Mouse (Mus musculus): ENCODE results near the gene Pifo. TPM values are rescaled to one million over a fixed set of nuclear protein-coding genes. Genes with fewer than 3 reads are reported as not detected.

Pifo gene
- total RNA-seq (2023): not detected in 2 replicates

GRCm38 (mm10) chr3:106014546-106014945 is at the start of gene Pifo:
Gene Pifo, minus strand, starts transcription at chr3:106014646.

DNA sequence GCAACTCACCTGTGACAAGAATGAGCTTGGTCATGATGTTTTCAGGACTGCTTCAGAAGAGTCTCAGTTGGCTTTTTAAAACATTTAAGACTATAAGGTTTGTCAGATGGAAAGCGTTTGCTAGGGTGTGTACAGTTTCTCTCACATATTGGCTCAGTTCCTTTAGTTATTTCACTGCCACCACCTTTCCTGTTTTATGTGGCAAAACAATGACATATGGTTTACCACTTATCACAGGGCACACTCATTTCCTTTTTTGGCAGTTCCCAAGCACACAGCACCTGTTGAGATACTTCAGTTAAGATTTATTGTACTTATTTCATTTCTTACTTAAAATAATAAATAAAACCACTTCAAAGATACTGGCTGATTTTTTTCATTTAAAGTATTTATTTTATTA is 18.3 kb upstream of the Pifo start, which contains the start of gene Chil5:
TSS of gene Chil5 (minus strand) at position 34 of the 400 bp plus-strand sequence.

GRCm38 (mm10) chr3:105973411-105973810 is 41.0 kb downstream of the Pifo start, which contains the start of gene Ovgp1:
Gene Ovgp1, plus strand, starts transcription at chr3:105973711.

GRCm38 (mm10) chr3:105959999-105960398 is 54.4 kb downstream of the Pifo start, which contains the start of gene Atp5f1:
Gene Atp5f1, minus strand, starts transcription at chr3:105960099.

GRCm38 (mm10) chr3:105958974-105959580 is 55.4 kb downstream of the Pifo start, which contains the start of gene Wdr77:
Gene Wdr77, plus strand, starts transcription at chr3:105959369.

Other genes starting within 250 kb of the Pifo start
- 114 and 140 TPM in 2 replicates for gene Rap1a, start 213.3 kb downstream of the Pifo start, total RNA-seq (2023)
- gene Adora3, start 143.8 kb downstream of the Pifo start, total RNA-seq (2023): 1.7 and 2.8 TPM in 2 replicates
- gene Tmigd3, start 143.7 kb downstream of the Pifo start, total RNA-seq (2023): 0.57 and 0.82 TPM in 2 replicates
- gene I830077J02Rik, start 82.0 kb downstream of the Pifo start, total RNA-seq (2023): 66.2 and 82.4 TPM in 2 replicates
- 31.5 and 34.4 TPM in 2 replicates for gene Wdr77, start 55.3 kb downstream of the Pifo start, total RNA-seq (2023)
- gene Atp5f1, start 54.5 kb downstream of the Pifo start, total RNA-seq (2023): 129 and 139 TPM in 2 replicates
- 4.4 and 5.9 TPM in 2 replicates for gene Ovgp1, start 40.9 kb downstream of the Pifo start, total RNA-seq (2023)
- gene Chil5, start 18.2 kb upstream of the Pifo start, total RNA-seq (2023): 16.0 and 21.9 TPM in 2 replicates
- gene Chia1, start 98.6 kb upstream of the Pifo start, total RNA-seq (2023): not detected in 2 replicates
- 3,123 and 3,530 TPM in 2 replicates for gene Chil3, start 152.9 kb upstream of the Pifo start, total RNA-seq (2023)
- gene Chil4, start 204.9 kb upstream of the Pifo start, total RNA-seq (2023): 1.6 and 2.1 TPM in 2 replicates